Mouse (Mus musculus) brown adipose tissue, adult 24 weeks (tissue): ENCODE measurements around the gene Prdm10. TPM values are rescaled to one million over a fixed set of nuclear protein-coding genes. Genes with fewer than 3 reads are reported as not detected.

Source experiments
- H3K27ac ChIP-seq: fragments of 200-500 bp; replicated peaks from 2 replicates; pipeline ENCODE4 v1.5.1; 2012; ENCODE audit warnings: low read depth, mild to moderate bottlenecking, low read length
- H3K4me1 ChIP-seq: fragments of 200-500 bp; 2 replicates; pipeline ENCODE4 v1.6.1; 2012; ENCODE audit warnings: low read length, mixed read lengths; ENCODE audit not compliant: control insufficient read depth, insufficient read depth, insufficient read length
- H3K4me3 ChIP-seq: fragments of 200-500 bp; 2 replicates; pipeline ENCODE4 v1.5.1; 2012; ENCODE audit warnings: low read depth, mild to moderate bottlenecking, low read length, moderate library complexity; ENCODE audit not compliant: insufficient read depth
- polyA plus RNA-seq: library from polyadenylated mRNA; stranded (reverse); fragments of >200 nt; gene quantifications from 2 replicates; pipeline ENCODE4 v1.2.4, GENCODE M21; 2012; ENCODE audit not compliant: missing spikeins, insufficient read depth, insufficient read length

The Prdm10 gene
- polyA plus RNA-seq, 1 experiment = 1.7 TPM

DNA sequence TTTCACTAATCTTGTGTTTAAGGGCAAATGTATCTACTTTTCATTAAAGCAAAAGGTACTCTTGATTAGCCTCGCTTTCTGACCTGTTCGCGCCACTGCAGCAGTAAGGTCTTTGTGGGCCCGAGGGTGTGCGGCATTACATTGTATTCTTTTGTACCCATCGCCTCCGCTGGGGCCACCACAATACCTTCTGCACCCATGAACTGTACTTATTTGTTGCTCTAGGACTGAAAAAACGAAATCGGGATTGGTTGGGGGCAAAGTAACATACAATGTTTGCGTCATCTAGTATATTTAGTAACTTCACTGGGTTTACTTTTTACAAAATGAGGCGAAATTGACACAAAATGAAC is 1.3 kb downstream of the Prdm10 start:
- H3K4me3 ChIP-seq = peak overlapping the region; percentile 95
- H3K4me1 ChIP-seq = peaks cover 12% of the 10 kb centered on the region
- H3K27ac ChIP-seq = peak overlapping the region; percentile 94

DNA sequence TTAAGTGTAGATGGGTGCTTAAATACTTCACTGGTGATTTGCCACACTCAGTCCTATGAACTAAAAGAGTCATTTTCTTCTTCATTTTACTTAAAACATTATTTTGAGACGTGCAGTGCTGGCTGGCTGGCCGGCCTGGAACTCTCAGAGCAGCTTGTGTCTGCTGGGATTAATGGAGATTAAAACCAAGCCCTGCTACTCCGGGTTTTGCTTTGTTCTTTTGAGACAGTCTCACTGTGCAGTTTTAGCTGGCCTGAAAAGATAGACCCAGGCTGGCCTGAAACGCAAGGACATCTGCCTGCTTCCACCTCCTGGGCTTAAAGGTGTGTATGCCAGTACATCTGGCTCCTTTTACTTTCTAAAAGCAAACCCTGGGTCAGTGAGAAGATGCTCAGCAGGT is 2.2 kb downstream of the Prdm10 start:
- Histone ChIP-seq H3K4me3 (no peak overlapping the region), H3K4me1 (peaks cover 13% of the 10 kb centered on the region), H3K27ac (no peak overlapping the region)

DNA sequence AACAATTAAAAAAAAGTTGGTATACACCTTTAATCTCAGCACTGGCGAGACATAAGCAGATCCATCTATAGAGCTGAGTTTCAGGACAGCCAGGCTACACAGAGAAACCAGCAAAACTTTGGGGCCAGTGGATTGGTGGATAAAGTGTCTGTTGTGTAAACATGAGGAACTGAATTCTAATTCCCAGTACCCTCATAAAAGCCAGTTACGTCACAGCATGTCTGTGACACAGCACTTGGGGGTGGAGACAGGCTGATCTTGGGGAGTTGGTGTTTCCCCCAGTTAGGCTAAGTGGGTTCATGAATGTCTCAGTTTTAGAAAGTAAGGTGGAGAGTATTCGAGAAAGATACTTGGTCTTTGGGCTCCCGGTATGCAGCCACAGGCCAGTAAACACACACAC is 2.7 kb downstream of the Prdm10 start:
- Histone ChIP-seq H3K4me3 (no peak overlapping the region), H3K4me1 (peaks cover 13% of the 10 kb centered on the region), H3K27ac (no peak overlapping the region)

DNA sequence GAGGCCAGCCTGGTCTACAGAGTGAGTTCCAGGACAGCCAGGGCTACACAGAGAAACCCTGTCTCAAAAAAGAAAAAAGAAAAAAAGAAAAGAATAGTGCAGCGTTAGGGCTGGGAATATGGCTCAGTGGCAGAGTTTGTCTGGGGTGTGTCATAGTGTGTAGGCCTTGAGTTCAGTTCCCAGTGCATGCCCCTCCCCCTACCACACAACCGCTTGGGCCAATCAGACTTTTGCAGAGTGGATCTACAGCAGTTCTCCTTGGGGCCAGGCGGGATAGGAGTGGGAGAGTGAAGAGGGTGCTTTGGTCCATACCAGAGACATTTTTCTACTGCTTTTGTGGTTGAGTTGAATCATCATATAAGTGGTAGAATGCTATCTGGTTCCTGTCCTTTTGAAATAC is 3.6 kb downstream of the Prdm10 start:
- H3K4me3 ChIP-seq = no peak overlapping the region
- no peak overlapping the region for H3K27ac ChIP-seq
- peaks cover 11% of the 10 kb centered on the region for H3K4me1 ChIP-seq

DNA sequence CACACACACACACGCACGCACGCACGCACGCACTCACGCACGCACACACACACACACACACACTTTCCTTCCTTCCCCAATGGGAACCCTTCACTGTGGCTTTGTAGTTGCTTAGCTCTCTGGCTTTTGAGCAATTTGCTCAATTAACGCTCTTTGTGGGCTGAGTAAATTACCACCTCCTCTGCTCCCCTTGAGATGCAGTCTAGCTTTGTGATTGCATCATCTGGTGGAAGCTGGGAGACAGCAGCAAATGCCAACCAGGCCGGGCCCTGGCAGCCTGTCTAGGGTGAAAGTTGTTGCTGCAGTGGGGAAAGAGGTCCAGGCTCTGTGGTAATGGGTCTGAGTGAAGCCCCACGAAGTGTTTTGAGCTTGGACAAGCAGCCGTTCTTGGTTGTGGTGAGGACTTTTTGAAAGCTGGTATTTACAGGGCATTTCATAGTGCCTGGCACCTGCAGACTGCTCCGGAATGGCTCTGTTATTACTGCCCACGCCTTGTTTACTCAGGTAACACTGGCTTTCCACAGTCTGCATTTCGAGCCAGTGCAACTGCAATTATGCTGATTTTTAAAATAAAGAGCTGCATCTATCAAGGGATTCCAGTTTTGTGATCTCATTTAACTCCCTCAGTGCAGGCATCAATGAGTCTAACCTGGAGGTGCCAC is 10.0 kb downstream of the Prdm10 start:
- H3K4me3 ChIP-seq = peak overlapping the region; percentile 49
- peak overlapping the region; percentile 56 for H3K27ac ChIP-seq

DNA sequence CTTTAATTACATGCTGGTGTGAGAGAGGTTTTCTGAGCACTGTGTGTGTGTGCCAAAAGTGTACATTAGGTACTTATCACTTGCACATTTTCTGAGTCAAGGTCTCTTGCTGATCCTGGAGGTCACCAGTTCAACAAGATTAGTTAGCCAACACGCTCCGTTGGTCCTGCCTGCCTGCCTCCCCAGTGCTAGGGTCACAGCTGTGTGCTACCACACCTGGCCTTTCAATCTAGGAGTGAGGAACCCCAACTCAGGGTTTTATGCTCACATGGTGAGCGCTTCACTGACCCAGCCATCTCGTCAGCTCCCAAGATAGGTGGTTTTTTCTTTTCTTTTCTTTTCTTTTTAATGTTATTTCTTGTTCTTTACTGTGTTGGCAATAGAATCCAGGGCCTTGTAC is 11.6 kb downstream of the Prdm10 start:
- Histone ChIP-seq H3K4me3 (no peak overlapping the region), H3K4me1 (no peaks in the 10 kb centered on the region; the same call in 1 of the 2 replicates), H3K27ac (no peak overlapping the region)

More for the DNA sequence above, 10.0 kb downstream of the Prdm10 start:
- H3K4me1 ChIP-seq = peaks cover 2% of the 10 kb centered on the region; the same call in 1 of the 2 replicates

DNA sequence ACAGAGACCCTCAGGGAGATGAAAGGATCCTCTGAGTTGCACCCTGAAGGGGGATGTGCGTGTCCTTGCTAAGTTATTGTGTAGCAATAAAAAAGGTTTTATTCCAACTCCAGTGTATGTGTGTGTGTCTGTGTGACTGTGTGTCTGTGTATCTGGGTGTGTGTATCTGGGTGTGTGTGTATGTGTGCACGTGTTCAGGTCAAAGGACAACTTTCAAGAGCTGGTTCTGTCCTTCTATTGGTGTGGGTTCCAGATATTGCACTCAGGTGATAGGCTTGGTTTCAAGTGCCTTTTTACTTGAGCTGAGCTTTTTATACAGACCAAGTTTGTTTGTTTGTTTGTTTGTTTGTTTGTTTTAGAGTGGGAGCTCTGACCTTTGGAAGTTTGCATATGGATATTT is 12.9 kb downstream of the Prdm10 start:
- H3K27ac ChIP-seq = no peak overlapping the region
- no peaks in the 10 kb centered on the region; the same call in 1 of the 2 replicates for H3K4me1 ChIP-seq
- H3K4me3 ChIP-seq = no peak overlapping the region

DNA sequence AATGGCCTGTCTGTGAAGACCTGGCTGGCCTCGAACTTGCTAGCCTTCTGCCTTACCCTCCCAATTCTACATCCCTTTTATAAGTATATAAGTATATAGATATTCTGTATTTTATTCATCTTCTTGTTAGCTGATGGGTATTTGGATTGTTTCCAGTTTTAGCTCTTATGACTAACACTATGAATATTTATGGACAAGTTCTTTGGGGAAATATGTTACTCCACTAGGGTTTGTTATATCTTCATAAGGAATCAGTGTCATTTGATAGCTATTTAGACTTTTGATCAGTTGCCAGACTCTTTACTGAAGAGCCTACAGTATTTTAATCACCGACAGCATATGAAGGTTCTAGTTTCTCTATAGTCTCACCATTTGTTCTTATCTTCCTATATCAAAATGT is 15.0 kb downstream of the Prdm10 start:
- no peak overlapping the region for H3K27ac ChIP-seq
- H3K4me1 ChIP-seq = no peaks in the 10 kb centered on the region; the same call in 1 of the 2 replicates
- H3K4me3 ChIP-seq = no peak overlapping the region

DNA sequence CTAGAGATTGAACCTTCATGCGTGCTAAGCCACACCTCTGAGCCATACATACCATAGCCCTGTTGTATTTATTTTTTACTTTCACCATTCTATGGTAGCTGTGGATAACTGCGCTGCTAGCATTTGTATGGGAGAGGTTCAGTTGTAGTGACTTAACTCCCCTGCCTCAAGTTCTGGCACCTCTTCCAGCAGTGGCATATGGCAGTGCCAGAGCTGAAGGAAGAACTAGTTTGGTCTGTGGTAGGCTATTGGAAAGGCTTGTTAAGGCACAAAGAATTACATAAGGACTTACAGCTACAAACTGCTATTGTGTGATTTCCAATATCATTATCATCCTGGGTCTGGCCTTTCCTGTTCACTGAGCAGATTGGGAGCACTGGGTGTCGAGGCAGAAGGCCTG is 16.0 kb downstream of the Prdm10 start:
- H3K27ac ChIP-seq = no peak overlapping the region
- no peaks in the 10 kb centered on the region; the same call in 1 of the 2 replicates for H3K4me1 ChIP-seq
- no peak overlapping the region for H3K4me3 ChIP-seq

DNA sequence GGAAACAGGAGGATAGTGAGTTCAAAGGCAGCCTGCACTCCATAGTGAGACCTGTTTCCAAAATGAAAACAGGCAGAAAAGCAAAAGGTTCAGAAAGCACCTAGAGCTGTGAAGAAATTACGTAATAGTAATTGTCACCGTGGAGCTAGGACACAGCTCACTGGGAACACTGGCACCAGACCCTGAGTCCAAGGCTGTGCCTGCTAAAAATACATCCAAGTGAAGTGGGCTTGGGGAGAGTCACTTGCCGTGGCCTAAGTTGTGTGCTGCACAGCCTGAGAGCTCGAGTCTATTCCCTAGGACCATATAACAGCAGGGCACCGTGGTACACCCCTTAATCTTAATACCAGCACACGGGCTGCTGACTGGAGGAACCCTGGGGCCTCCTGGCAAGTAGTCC is 18.4 kb downstream of the Prdm10 start:
- Histone ChIP-seq H3K27ac (no peak overlapping the region), H3K4me1 (no peaks in the 10 kb centered on the region; the same call in 1 of the 2 replicates), H3K4me3 (no peak overlapping the region)

DNA sequence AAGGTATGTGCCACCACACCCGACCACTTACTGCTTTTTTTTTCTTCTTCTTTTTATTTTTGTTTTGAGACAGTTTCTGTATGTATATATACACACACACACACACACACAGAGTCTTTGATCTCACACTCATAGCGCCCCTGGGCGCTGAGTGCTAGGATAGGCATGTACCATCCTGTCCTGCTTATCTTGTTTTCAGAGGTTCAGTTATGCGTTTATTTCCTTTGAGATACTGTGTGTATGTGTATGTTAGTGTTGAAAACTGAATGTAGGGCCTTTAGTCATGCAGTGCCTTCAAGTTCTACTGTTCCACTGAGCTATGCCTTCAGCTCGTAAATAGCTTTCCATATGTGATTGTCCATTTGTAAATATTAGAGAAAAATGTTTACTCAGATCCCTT is 20.2 kb downstream of the Prdm10 start:
- Histone ChIP-seq H3K4me3 (no peak overlapping the region), H3K27ac (no peak overlapping the region)

DNA sequence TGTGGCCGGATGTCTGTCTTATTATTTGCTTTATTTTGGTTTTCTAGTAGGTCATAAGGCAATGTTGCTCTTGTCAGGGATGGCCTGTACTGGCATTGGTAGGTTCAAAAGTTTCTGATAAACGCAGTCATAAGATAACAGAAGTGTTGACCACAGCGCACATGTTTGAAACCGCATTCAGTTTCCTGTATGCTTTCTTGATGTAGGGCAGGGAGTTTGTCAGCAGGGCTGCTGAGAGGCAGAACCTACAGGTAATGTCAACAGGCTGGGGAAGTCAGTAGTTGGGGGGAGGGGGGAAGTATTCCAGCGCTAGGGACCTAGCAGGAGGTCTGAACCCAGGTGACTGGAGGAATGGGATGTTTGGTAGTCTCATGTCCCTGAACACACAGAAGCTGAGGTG is 20.8 kb downstream of the Prdm10 start:
- no peak overlapping the region for H3K27ac ChIP-seq
- H3K4me3 ChIP-seq = no peak overlapping the region

More for the DNA sequence above, 20.2 kb downstream of the Prdm10 start:
- peaks cover 3% of the 10 kb centered on the region; the same call in 1 of the 2 replicates for H3K4me1 ChIP-seq

DNA sequence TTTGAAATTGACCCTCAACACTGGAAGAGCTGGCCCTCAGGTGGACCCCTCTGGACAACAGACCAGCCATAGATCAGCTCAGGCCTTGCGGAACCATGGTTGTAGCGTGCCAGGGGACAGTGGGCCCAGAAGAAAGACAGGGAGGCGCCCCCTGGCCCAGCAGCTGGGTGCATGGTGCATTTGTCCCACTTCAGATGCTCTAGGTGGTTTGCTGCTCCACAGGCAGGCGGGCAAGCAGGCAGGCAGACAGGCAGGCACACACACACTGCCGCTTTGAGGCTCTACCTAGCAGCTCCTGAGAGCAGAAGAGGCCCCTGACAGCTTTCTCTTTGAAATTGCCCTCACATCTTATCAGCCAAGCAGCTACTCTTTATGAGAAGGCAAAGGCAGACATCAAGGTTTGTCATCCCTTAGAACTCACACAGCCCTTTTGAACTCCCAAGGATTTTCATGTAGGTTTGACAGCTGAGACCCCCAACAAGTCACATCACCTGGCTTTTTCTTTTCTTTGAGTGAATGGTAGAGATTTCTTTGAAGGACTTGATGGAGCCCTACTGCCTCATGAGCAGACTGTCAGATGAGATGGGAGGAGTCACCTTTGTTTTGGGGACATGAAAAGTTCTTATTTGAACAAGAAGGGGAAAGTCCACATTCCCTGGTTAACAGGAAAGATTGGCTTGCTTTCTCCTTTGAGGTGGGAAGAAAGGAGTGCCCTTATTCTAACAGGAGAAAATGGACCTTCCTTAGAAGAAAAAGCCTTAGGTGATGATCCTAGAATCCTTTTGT is 21.4 kb downstream of the Prdm10 start:
- H3K4me1 ChIP-seq = peaks cover 5% of the 10 kb centered on the region; the same call in 1 of the 2 replicates
- H3K27ac ChIP-seq = no peak overlapping the region
- H3K4me3 ChIP-seq = no peak overlapping the region

More for the DNA sequence above, 20.8 kb downstream of the Prdm10 start:
- peaks cover 5% of the 10 kb centered on the region; the same call in 1 of the 2 replicates for H3K4me1 ChIP-seq

DNA sequence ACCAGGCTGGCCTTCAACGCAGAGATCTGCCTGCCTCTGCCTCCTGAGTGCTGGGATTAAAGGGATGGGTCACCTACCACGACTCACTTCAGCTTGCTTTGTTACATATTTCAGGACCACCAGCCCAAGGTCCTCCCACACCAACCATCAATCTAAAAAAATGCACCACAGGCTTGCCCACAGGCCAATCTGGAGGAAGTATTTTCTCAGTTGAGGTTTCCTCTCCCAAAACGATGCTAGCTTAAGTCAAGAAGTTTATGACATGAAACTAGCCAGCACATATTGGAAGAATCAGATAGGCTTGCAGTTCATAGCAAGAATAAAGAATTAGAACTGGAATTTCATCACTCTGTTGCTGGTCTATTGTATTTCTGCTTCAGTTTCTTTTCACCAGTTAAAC is 24.0 kb downstream of the Prdm10 start:
- H3K27ac ChIP-seq = no peak overlapping the region
- no peak overlapping the region for H3K4me3 ChIP-seq
- peaks cover 5% of the 10 kb centered on the region; the same call in 1 of the 2 replicates for H3K4me1 ChIP-seq

DNA sequence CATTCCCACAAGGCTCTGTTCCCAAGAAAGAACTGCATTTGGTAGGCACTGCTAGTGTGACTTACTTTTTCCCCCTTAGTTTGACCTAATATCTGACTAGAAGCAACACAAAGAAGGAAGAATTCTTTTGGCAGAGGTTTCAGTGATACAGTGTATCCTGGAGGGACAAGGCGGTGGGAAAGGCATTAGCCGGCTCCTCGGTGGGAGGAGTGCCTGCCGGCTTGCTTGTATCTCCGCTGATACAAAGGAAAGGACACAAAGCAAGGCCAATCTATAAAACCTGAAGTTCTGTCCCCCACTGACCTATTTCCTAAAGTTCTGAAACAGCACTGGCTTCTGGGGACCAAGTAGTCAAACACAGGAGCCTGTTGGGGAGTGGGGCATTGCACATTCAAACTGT is 24.8 kb downstream of the Prdm10 start:
- peaks cover 5% of the 10 kb centered on the region; the same call in 1 of the 2 replicates for H3K4me1 ChIP-seq
- no peak overlapping the region for H3K27ac ChIP-seq
- H3K4me3 ChIP-seq = no peak overlapping the region

DNA sequence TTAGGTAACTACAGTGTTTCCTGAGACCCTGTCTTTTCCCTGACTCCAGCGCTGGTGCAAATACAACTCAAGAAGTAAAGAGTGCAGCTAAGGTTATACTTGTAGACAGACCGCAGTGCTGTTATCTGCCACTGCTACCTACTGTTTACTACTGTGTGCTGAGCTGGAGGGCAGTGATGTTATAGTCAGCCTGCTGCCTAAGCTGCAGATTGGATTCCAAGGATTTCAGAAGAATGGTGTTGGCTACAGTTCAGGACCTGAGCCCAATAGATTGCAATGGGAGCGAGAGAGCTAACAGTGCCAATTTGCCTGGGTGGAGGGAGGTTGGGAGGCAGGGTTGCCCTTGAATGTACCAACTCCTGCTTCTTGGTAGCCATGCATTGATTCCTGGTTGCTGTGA is 25.5 kb downstream of the Prdm10 start:
- Histone ChIP-seq H3K4me3 (no peak overlapping the region), H3K27ac (no peak overlapping the region), H3K4me1 (peaks cover 5% of the 10 kb centered on the region; the same call in 1 of the 2 replicates)
